Mouse (Mus musculus): ENCODE measurements at regions not wholly inside any gene's neighbourhood (a gene's known extent, or its start where the extent isn't known, plus 50 kb on each side); places are given as distances from the start of the nearest gene placed in this dataset.

GRCm38 (mm10) chr11:19264798-19265671 lies 246.2 kb upstream of the Meis1 start:
- H3K4me2 ChIP-seq = no peak overlapping the region
- H3K27ac ChIP-seq = no peak overlapping the region
- ATAC-seq (ENCODE audit: low FRiP score) = no peak
- no peak overlapping the region for H3K9ac ChIP-seq
- H3K36me3 ChIP-seq (replicated peaks) = no peaks in the 10 kb centered on the region
- H3K4me1 ChIP-seq = no peaks in the 10 kb centered on the region
- WGBS = 71% methylated on average over 18 of the region's 18 CpGs
- no peaks in the 10 kb centered on the region; the same call in 1 of the 2 replicates for H3K27me3 ChIP-seq
- no peak overlapping the region for H3K4me3 ChIP-seq (replicated peaks)
- H3K9me3 ChIP-seq = no peaks in the 10 kb centered on the region

GRCm38 (mm10) chr11:19265672-19265972 lies 246.8 kb upstream of the Meis1 start:
- WGBS = 67% methylated on average over 3 of the region's 3 CpGs
- ATAC-seq (ENCODE audit: low FRiP score) = no peak
- no peaks in the 10 kb centered on the region for H3K4me1 ChIP-seq
- H3K27ac ChIP-seq = no peak overlapping the region
- no peaks in the 10 kb centered on the region for H3K9me3 ChIP-seq
- H3K4me3 ChIP-seq (replicated peaks) = no peak overlapping the region
- no peaks in the 10 kb centered on the region for H3K36me3 ChIP-seq (replicated peaks)
- H3K27me3 ChIP-seq = no peaks in the 10 kb centered on the region
- no peak overlapping the region for H3K9ac ChIP-seq
- H3K4me2 ChIP-seq = no peak overlapping the region

- Histone ChIP-seq H3K4me1 (peaks cover 9% of the 10 kb centered on the region), H3K27me3 (peaks cover 17% of the 10 kb centered on the region; the same call in 1 of the 2 replicates), H3K9ac (no peak overlapping the region), H3K4me2 (no peak overlapping the region), H3K36me3 (replicated peaks) (no peaks in the 10 kb centered on the region), H3K4me3 (replicated peaks) (no peak overlapping the region), H3K9me3 (no peaks in the 10 kb centered on the region), H3K27ac (no peak overlapping the region)
- ATAC-seq (ENCODE audit: low FRiP score) = no peak
- WGBS = 71% methylated on average over 6 of the region's 6 CpGs
Measured at GRCm38 (mm10) chr11:19290971-19291370, 272.2 kb upstream of the Meis1 start.

GRCm38 (mm10) chr11:19299411-19299810 lies 280.6 kb upstream of the Meis1 start:
- H3K9me3 ChIP-seq = no peaks in the 10 kb centered on the region
- WGBS = 84% methylated on average over 1 of the region's 1 CpGs
- no peak overlapping the region for H3K9ac ChIP-seq
- no peak for ATAC-seq (ENCODE audit: low FRiP score)
- H3K4me2 ChIP-seq = no peak overlapping the region
- no peaks in the 10 kb centered on the region for H3K4me1 ChIP-seq
- H3K27me3 ChIP-seq = no peaks in the 10 kb centered on the region
- H3K36me3 ChIP-seq (replicated peaks) = no peaks in the 10 kb centered on the region
- H3K4me3 ChIP-seq (replicated peaks) = no peak overlapping the region
- no peak overlapping the region for H3K27ac ChIP-seq

- H3K9me3 ChIP-seq = no peaks in the 10 kb centered on the region
- H3K4me2 ChIP-seq = no peak overlapping the region
- 87% methylated on average over 5 of the region's 5 CpGs for WGBS
- no peak overlapping the region for H3K27ac ChIP-seq
- H3K9ac ChIP-seq = no peak overlapping the region
- no peak for ATAC-seq (ENCODE audit: low FRiP score)
- H3K36me3 ChIP-seq (replicated peaks) = no peaks in the 10 kb centered on the region
- no peaks in the 10 kb centered on the region for H3K4me1 ChIP-seq
- no peak overlapping the region for H3K4me3 ChIP-seq (replicated peaks)
- H3K27me3 ChIP-seq = no peaks in the 10 kb centered on the region
Measured at GRCm38 (mm10) chr11:19306687-19307086, 287.9 kb upstream of the Meis1 start.

GRCm38 (mm10) chr11:19330685-19331239 lies 312.0 kb upstream of the Meis1 start:
- 56% methylated on average over 2 of the region's 3 CpGs for WGBS
- no peak overlapping the region for H3K4me3 ChIP-seq (replicated peaks)
- no peak for ATAC-seq (ENCODE audit: low FRiP score)
- H3K9ac ChIP-seq = no peak overlapping the region
- H3K36me3 ChIP-seq (replicated peaks) = no peaks in the 10 kb centered on the region
- H3K27ac ChIP-seq = no peak overlapping the region
- H3K4me2 ChIP-seq = no peak overlapping the region
- H3K4me1 ChIP-seq = no peaks in the 10 kb centered on the region
- H3K9me3 ChIP-seq = no peaks in the 10 kb centered on the region
- no peaks in the 10 kb centered on the region for H3K27me3 ChIP-seq

- H3K9me3 ChIP-seq = no peaks in the 10 kb centered on the region
- H3K4me2 ChIP-seq = no peak overlapping the region
- no peaks in the 10 kb centered on the region for H3K36me3 ChIP-seq (replicated peaks)
- no peak for ATAC-seq (ENCODE audit: low FRiP score)
- H3K9ac ChIP-seq = no peak overlapping the region
- H3K4me1 ChIP-seq = no peaks in the 10 kb centered on the region
- no peaks in the 10 kb centered on the region for H3K27me3 ChIP-seq
- no peak overlapping the region for H3K4me3 ChIP-seq (replicated peaks)
- no peak overlapping the region for H3K27ac ChIP-seq
Measured at GRCm38 (mm10) chr11:19332274-19332673, 313.5 kb upstream of the Meis1 start.

- Histone ChIP-seq H3K4me1 (no peaks in the 10 kb centered on the region), H3K9me3 (no peaks in the 10 kb centered on the region), H3K9ac (no peak overlapping the region), H3K36me3 (replicated peaks) (no peaks in the 10 kb centered on the region), H3K4me3 (replicated peaks) (no peak overlapping the region), H3K27ac (no peak overlapping the region), H3K27me3 (no peaks in the 10 kb centered on the region), H3K4me2 (no peak overlapping the region)
- no peak for ATAC-seq (ENCODE audit: low FRiP score)
- WGBS = 79% methylated on average over 1 of the region's 1 CpGs
Measured at GRCm38 (mm10) chr11:19332727-19333126, 313.9 kb upstream of the Meis1 start.

- no peak overlapping the region for H3K9ac ChIP-seq
- H3K4me3 ChIP-seq (replicated peaks) = no peak overlapping the region
- H3K27me3 ChIP-seq = no peaks in the 10 kb centered on the region
- H3K9me3 ChIP-seq = no peaks in the 10 kb centered on the region
- no peaks in the 10 kb centered on the region for H3K4me1 ChIP-seq
- WGBS = 96% methylated on average over 1 of the region's 1 CpGs
- H3K4me2 ChIP-seq = no peak overlapping the region
- no peaks in the 10 kb centered on the region for H3K36me3 ChIP-seq (replicated peaks)
- H3K27ac ChIP-seq = no peak overlapping the region
- no peak for ATAC-seq (ENCODE audit: low FRiP score)
Measured at GRCm38 (mm10) chr11:19333908-19334487, 315.2 kb upstream of the Meis1 start.

GRCm38 (mm10) chr11:19335384-19335783 lies 316.6 kb upstream of the Meis1 start:
- no peak overlapping the region for H3K4me3 ChIP-seq (replicated peaks)
- H3K27me3 ChIP-seq = no peaks in the 10 kb centered on the region
- no peak overlapping the region for H3K9ac ChIP-seq
- H3K9me3 ChIP-seq = no peaks in the 10 kb centered on the region
- no peak for ATAC-seq (ENCODE audit: low FRiP score)
- H3K4me2 ChIP-seq = no peak overlapping the region
- H3K27ac ChIP-seq = no peak overlapping the region
- no peaks in the 10 kb centered on the region for H3K4me1 ChIP-seq
- no peaks in the 10 kb centered on the region for H3K36me3 ChIP-seq (replicated peaks)
- 90% methylated on average over 3 of the region's 3 CpGs for WGBS

GRCm38 (mm10) chr11:19339721-19340317 lies 321.0 kb upstream of the Meis1 start:
- Histone ChIP-seq H3K9ac (no peak overlapping the region), H3K4me2 (no peak overlapping the region), H3K36me3 (replicated peaks) (no peaks in the 10 kb centered on the region), H3K9me3 (no peaks in the 10 kb centered on the region), H3K27ac (no peak overlapping the region), H3K4me1 (no peaks in the 10 kb centered on the region; the same call in 1 of the 2 replicates), H3K27me3 (peaks cover 4% of the 10 kb centered on the region), H3K4me3 (replicated peaks) (no peak overlapping the region)
- 96% methylated on average over 7 of the region's 7 CpGs for WGBS
- no peak for ATAC-seq (ENCODE audit: low FRiP score)

- H3K36me3 ChIP-seq (replicated peaks) = no peaks in the 10 kb centered on the region
- H3K4me3 ChIP-seq (replicated peaks) = no peak overlapping the region
- 74% methylated on average over 5 of the region's 5 CpGs for WGBS
- H3K27me3 ChIP-seq = peaks cover 4% of the 10 kb centered on the region
- no peak for ATAC-seq (ENCODE audit: low FRiP score)
- no peak overlapping the region for H3K9ac ChIP-seq
- no peak overlapping the region for H3K4me2 ChIP-seq
- no peaks in the 10 kb centered on the region for H3K9me3 ChIP-seq
- H3K4me1 ChIP-seq = no peaks in the 10 kb centered on the region; the same call in 1 of the 2 replicates
- no peak overlapping the region for H3K27ac ChIP-seq
Measured at GRCm38 (mm10) chr11:19340889-19341288, 322.1 kb upstream of the Meis1 start.

Data from forebrain, embryonic 12.5 days (tissue).